Mouse (Mus musculus) MEL (cell line): ENCODE results near the gene Sobp. TPM values are rescaled to one million over a fixed set of nuclear protein-coding genes. Genes with fewer than 3 reads are reported as not detected.

Experiments used
- DNase-seq: peaks from one replicate; pipeline ENCODE4 v3.0.0; 2011; ENCODE audit warnings: low read depth, low spot score
- H3K27ac ChIP-seq: 2 replicates; pipeline ENCODE4 v1.5.1; 2012; ENCODE audit warnings: low read depth, mild to moderate bottlenecking, control low read depth, low read length, moderate library complexity; ENCODE audit not compliant: control insufficient read depth
- H3K27me3 ChIP-seq, 2 experiments: fragments of 150-350 bp in 1 of 2; sonication (generic) in 1 of 2; 2 replicates each; pipeline ENCODE4 v1.6.1; 2012; ENCODE audit warnings: low read length in 2 of 2, mild to moderate bottlenecking in 2 of 2, improper control_type of control experiment in 1 of 2, moderate library complexity in 1 of 2; ENCODE audit not compliant: insufficient read depth in 2 of 2, control insufficient read depth in 1 of 2
- H3K36me3 ChIP-seq, 2 experiments: 2 replicates each; pipeline ENCODE4 v1.6.1; 2012 to 2014; ENCODE audit warnings: low read length in 2 of 2, improper control_type of control experiment in 1 of 2, inconsistent platforms in 1 of 2, mild to moderate bottlenecking in 1 of 2; ENCODE audit not compliant: insufficient read depth in 2 of 2, control insufficient read depth in 1 of 2
- H3K4me1 ChIP-seq, 2 experiments: fragments of 150-350 bp in 1 of 2; sonication (generic) in 1 of 2; 2 replicates each; pipeline ENCODE4 v1.6.1; 2012; ENCODE audit warnings: low read length in 2 of 2, improper control_type of control experiment in 1 of 2, mild to moderate bottlenecking in 1 of 2; ENCODE audit not compliant: insufficient read depth in 2 of 2, control insufficient read depth in 1 of 2
- H3K4me3 ChIP-seq, 2 experiments: fragments of 150-350 bp in 1 of 2; sonication (generic) in 1 of 2; 2 replicates each; pipeline ENCODE4 v1.5.1; 2012; ENCODE audit warnings: low read depth in 2 of 2, low read length in 2 of 2, mild to moderate bottlenecking in 2 of 2, moderate library complexity in 2 of 2, control low read depth in 1 of 2, improper control_type of control experiment in 1 of 2; ENCODE audit not compliant: control insufficient read depth in 1 of 2, insufficient read depth in 1 of 2
- H3K79me2 ChIP-seq: 2 replicates; pipeline ENCODE4 v1.6.1; 2012; ENCODE audit warnings: mild to moderate bottlenecking, low read length, moderate library complexity; ENCODE audit not compliant: control insufficient read depth, poor library complexity, insufficient read depth
- H3K9ac ChIP-seq: 2 replicates; pipeline ENCODE4 v1.6.1; 2012; ENCODE audit warnings: low read depth, mild to moderate bottlenecking, control low read depth, low read length, moderate library complexity; ENCODE audit not compliant: control insufficient read depth, poor library complexity, severe bottlenecking
- H3K9me3 ChIP-seq: fragments of 150-350 bp; sonication (generic); replicated peaks from 2 replicates; pipeline ENCODE4 v1.6.1; 2012; ENCODE audit warnings: mild to moderate bottlenecking, low read length, improper control_type of control experiment, moderate library complexity; ENCODE audit not compliant: insufficient read depth
- CTCF ChIP-seq, 3 experiments: IDR thresholded peaks in 2 of 3; conservative IDR thresholded peaks in 1 of 3; 2 replicates each; pipeline ENCODE4 v1.5.1; 2011 to 2012; ENCODE audit warnings: low read length in 3 of 3, low read depth in 2 of 3, mild to moderate bottlenecking in 2 of 3, improper control_type of control experiment in 1 of 3, inconsistent platforms in 1 of 3, mixed read lengths in 1 of 3, moderate library complexity in 1 of 3; ENCODE audit not compliant: control insufficient read depth in 1 of 3, insufficient read depth in 1 of 3, poor library complexity in 1 of 3, severe bottlenecking in 1 of 3
- ELF1 ChIP-seq: IDR thresholded peaks from 2 replicates; pipeline ENCODE4 v1.6.1; 2014; ENCODE audit warnings: low read depth, mild to moderate bottlenecking, inconsistent platforms, low read length, improper control_type of control experiment, moderate library complexity
- EP300 ChIP-seq, 2 experiments: IDR thresholded peaks; 2 replicates each; pipeline ENCODE4 v1.6.1; 2011; ENCODE audit warnings: improper control_type of control experiment in 2 of 2, low read length in 2 of 2, low read depth in 1 of 2, mild to moderate bottlenecking in 1 of 2
- RAD21 ChIP-seq: IDR thresholded peaks from 2 replicates; pipeline ENCODE4 v1.6.1; 2011; ENCODE audit warnings: mild to moderate bottlenecking, low read depth, low read length, improper control_type of control experiment
- RCOR1 ChIP-seq: IDR thresholded peaks from 2 replicates; pipeline ENCODE4 v1.6.1; 2012; ENCODE audit warnings: low read depth, mild to moderate bottlenecking, inconsistent platforms, low read length, improper control_type of control experiment
- SMC3 ChIP-seq: IDR thresholded peaks from 2 replicates; pipeline ENCODE4 v1.6.1; 2011; ENCODE audit warnings: low read depth, low read length, improper control_type of control experiment
- TBP ChIP-seq: IDR thresholded peaks from 2 replicates; pipeline ENCODE4 v1.8.0; 2011; ENCODE audit warnings: low read depth, low read length, improper control_type of control experiment
- USF1 ChIP-seq: IDR thresholded peaks from 2 replicates; pipeline ENCODE4 v1.6.1; 2014; ENCODE audit warnings: low read depth, mild to moderate bottlenecking, inconsistent platforms, low read length, improper control_type of control experiment, moderate library complexity
- ZC3H11A ChIP-seq: IDR thresholded peaks from 2 replicates; pipeline ENCODE4 v1.6.1; 2012; ENCODE audit warnings: low read depth, mild to moderate bottlenecking, inconsistent platforms, low read length, improper control_type of control experiment
- polyA plus RNA-seq, 2 experiments: library from polyadenylated mRNA; stranded (reverse) in 1 of 2; unstranded in 1 of 2; fragments of >175 nt in 1 of 2; fragments of >200 nt in 1 of 2; gene quantifications; 2 replicates each; pipeline versions ENCODE4 v1.2.1 to v1.2.4; 2012; ENCODE audit warnings: low replicate concordance in 2 of 2, low read depth in 1 of 2; ENCODE audit not compliant: insufficient read length in 2 of 2, insufficient read depth in 1 of 2, missing spikeins in 1 of 2
- total RNA-seq: library from RNA; depleted of rRNA; stranded (reverse); fragments of 300-350 nt; gene quantifications from 2 replicates; pipeline ENCODE4 v1.2.3, GENCODE M21; 2012

Sobp gene
- total and polyA plus RNA-seq, 3 experiments: not detected

DNA sequence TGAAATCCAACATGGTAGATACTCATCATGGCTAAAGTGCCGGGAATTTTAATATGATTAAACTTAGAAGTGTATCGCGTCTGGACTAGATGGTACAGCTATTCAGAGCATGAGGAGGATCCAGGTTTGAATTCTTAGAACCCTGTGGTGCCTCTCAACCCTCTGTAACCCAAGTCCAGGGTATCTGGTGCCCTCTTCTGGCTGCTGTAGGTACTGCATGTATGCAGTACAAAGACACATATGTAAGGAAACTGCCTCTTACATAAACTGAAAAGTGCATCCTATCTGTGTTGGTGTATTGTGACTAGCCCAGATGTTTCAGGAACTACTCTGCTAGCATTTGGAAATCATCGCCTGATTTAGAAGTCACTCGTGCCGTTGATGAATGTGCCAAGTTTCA, 184.4 kb downstream of the Sobp start:
- Histone ChIP-seq H3K27ac (no peak overlapping the region), H3K36me3 (no peaks in the 10 kb centered on the region), H3K4me1 (no peaks in the 10 kb centered on the region), H3K9me3 (no peaks in the 10 kb centered on the region), H3K79me2 (no peaks in the 10 kb centered on the region), H3K4me3 (no peak overlapping the region), H3K27me3 (no peaks in the 10 kb centered on the region; a peak in 1 of 4 replicates), H3K9ac (no peak overlapping the region)
- peak; percentile 80 for DNase-seq
- TF ChIP-seq RAD21 (peak; percentile 82), ZC3H11A (peak; percentile 75), CTCF (IDR thresholded peaks at IDR 0.05 in 2 of 3, conservative IDR thresholded peaks at IDR 0.05 in 1 of 3; ENCODE audit: control insufficient read depth in 1 of 3, insufficient read depth in 1 of 3, low read depth in 2 of 3, low read length in 3 of 3, poor library complexity in 1 of 3, severe bottlenecking in 1 of 3) (peak; percentile 79 to 98 (median 85)), ELF1 (no peak), RCOR1 (no peak), SMC3 (peak; percentile 80), TBP (0 out of 2 replicates have a peak, but pooled peaks have one; percentile 21)

DNA sequence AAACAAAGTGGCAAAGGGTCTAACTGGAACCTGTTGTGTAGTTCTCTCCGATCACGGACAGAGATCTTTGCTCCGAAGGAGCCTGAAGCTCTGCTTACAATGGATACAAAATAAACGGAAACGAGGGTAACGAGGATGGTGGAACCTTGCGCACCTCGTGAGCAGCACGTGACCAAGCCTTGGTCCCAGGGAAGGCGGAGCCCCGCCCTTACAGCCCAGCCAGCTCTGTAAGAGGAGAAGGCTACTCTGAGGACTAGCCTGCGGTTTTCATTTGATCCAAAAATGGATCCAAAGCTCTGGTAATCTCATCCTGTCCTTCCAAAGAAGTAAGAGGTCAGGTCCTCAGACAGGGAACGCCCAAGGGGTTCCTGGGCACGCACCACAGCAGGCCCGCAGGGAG, 185.7 kb downstream of the Sobp start:
- Histone ChIP-seq H3K9ac (no peak overlapping the region), H3K79me2 (no peaks in the 10 kb centered on the region), H3K4me1 (no peaks in the 10 kb centered on the region), H3K27ac (no peak overlapping the region), H3K36me3 (no peaks in the 10 kb centered on the region)
- no peak for DNase-seq
- TF ChIP-seq RCOR1 (no peak), USF1 (peak; percentile 39; the same call in 1 of the 2 replicates)
- TF ChIP-seq, all 39 proteins: peak for 1
- Histone ChIP-seq H3K27me3 (no peaks in the 10 kb centered on the region; a peak in 2 of 4 replicates), H3K4me3 (no peak overlapping the region), H3K9me3 (no peaks in the 10 kb centered on the region)

DNA sequence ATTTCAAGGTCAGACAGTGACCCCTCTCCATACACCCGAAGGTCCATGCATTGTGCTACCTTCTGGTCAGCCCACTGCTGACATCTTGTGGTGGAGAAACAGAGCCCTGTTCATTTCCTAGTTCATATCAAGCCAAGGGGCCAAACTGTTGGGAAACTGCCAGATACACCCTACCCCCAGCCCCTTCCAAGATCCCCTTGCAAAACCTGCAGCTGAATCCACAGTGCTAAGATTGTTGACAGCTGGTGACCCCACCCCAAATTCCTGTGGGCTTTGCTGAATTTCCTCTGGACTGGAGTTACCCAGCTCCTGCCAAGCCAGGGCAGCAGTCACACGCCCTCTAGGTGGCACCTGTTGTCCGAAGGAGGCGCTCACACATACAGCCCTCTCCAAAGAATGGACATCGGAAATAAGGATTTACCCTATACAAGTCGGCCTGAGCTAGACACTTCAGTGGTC, 186.7 kb downstream of the Sobp start:
- H3K4me3 ChIP-seq: no peak overlapping the region
- no peak overlapping the region for H3K27ac ChIP-seq
- no peaks in the 10 kb centered on the region for H3K4me1 ChIP-seq
- peaks cover 0 to 3% of the 10 kb centered on the region in 2 experiments; a peak in 3 of 4 replicates for H3K27me3 ChIP-seq
- H3K9me3 ChIP-seq: no peaks in the 10 kb centered on the region
- H3K79me2 ChIP-seq: no peaks in the 10 kb centered on the region
- TF ChIP-seq EP300 (IDR thresholded peaks at IDR 0.05; ENCODE audit: low read depth in 1 of 2, low read length in 2 of 2) (no peak), CTCF (IDR thresholded peaks at IDR 0.05 in 2 of 3, conservative IDR thresholded peaks at IDR 0.05 in 1 of 3; ENCODE audit: control insufficient read depth in 1 of 3, insufficient read depth in 1 of 3, low read depth in 2 of 3, low read length in 3 of 3, poor library complexity in 1 of 3, severe bottlenecking in 1 of 3) (peak; percentile 27 to 63 (median 62)), SMC3 (peak; percentile 67), ZC3H11A (peak; percentile 34; the same call in 1 of the 2 replicates), RAD21 (peak; percentile 62)
- DNase-seq: peak; percentile 23
- H3K9ac ChIP-seq: no peak overlapping the region
- H3K36me3 ChIP-seq: no peaks in the 10 kb centered on the region
